Mouse (Mus musculus): Measurements from ENCODE around the gene Lcmt1.

The Lcmt1 gene

GRCm38 (mm10) chr7:123361229-123361980 is 8.2 kb upstream of the Lcmt1 start:
- DNase-seq (ENCODE audit: low read depth), result no peak

- DNase-seq (ENCODE audit: low read depth), result peak; percentile 29
Observed at GRCm38 (mm10) chr7:123362806-123363205, 6.8 kb upstream of the Lcmt1 start.

- DNase-seq (ENCODE audit: low read depth), result no peak
Observed at GRCm38 (mm10) chr7:123363971-123364370, 5.6 kb upstream of the Lcmt1 start.

- no peak for DNase-seq (ENCODE audit: low read depth)
Observed at GRCm38 (mm10) chr7:123365876-123366741, 3.5 kb upstream of the Lcmt1 start.

GRCm38 (mm10) chr7:123366806-123367205 is 2.8 kb upstream of the Lcmt1 start:
- no peak for DNase-seq (ENCODE audit: low read depth)

GRCm38 (mm10) chr7:123367218-123368150 is 2.1 kb upstream of the Lcmt1 start:
- peak; percentile 46 for DNase-seq (ENCODE audit: low read depth)

- DNase-seq (ENCODE audit: low read depth), result no peak
Observed at GRCm38 (mm10) chr7:123368187-123368586, 1.4 kb upstream of the Lcmt1 start.

GRCm38 (mm10) chr7:123368778-123369746 is 522 bp upstream of the Lcmt1 start:
- DNase-seq (ENCODE audit: low read depth), result peak; percentile 60

- no peak for DNase-seq (ENCODE audit: low read depth)
Observed at GRCm38 (mm10) chr7:123370700-123371099, 1.1 kb downstream of the Lcmt1 start.

GRCm38 (mm10) chr7:123371501-123371900 is 1.9 kb downstream of the Lcmt1 start:
- DNase-seq (ENCODE audit: low read depth), result peak; percentile 76

- DNase-seq (ENCODE audit: low read depth), result peak; percentile 96
Observed at GRCm38 (mm10) chr7:123377443-123378400, 8.1 kb downstream of the Lcmt1 start.

GRCm38 (mm10) chr7:123385693-123386407 is 16.3 kb downstream of the Lcmt1 start:
- DNase-seq (ENCODE audit: low read depth), result no peak

GRCm38 (mm10) chr7:123389686-123390280 is 20.2 kb downstream of the Lcmt1 start:
- DNase-seq (ENCODE audit: low read depth), result peak; percentile 51

- DNase-seq (ENCODE audit: low read depth), result no peak
Observed at GRCm38 (mm10) chr7:123394271-123394670, 24.7 kb downstream of the Lcmt1 start.

- DNase-seq (ENCODE audit: low read depth), result no peak
Observed at GRCm38 (mm10) chr7:123396900-123397299, 27.3 kb downstream of the Lcmt1 start.

- no peak for DNase-seq (ENCODE audit: low read depth)
Observed at GRCm38 (mm10) chr7:123397369-123397768, 27.8 kb downstream of the Lcmt1 start.

GRCm38 (mm10) chr7:123397931-123398330 is 28.3 kb downstream of the Lcmt1 start:
- DNase-seq (ENCODE audit: low read depth), result no peak

- peak; percentile 87 for DNase-seq (ENCODE audit: low read depth)
Observed at GRCm38 (mm10) chr7:123398828-123399227, 29.2 kb downstream of the Lcmt1 start.

Measured in NIH3T3 (cell line).